Comparison of ENCODE assay signal across 9 mouse cellular contexts in genomic region chr1:176929710-176930109, GRCm38 (mm10).
DNase-seq lines count a peak whose midpoint lies in the region; ATAC-seq lines count a peak whose summit lies in the region.
"Had no signal": no experiment of that assay in that cellular context is flagged by ENCODE, and none has a peak within 500 bp of the region (broad histone marks: within the 10 kb centered on the region; RNA-seq: fewer than 3 reads in every experiment).

No protein-coding gene starts in this region.

- DNase-seq in neural tube, embryonic 11.5 days (ENCODE audit: low spot score), result peak; percentile 35
- no peak for DNase-seq in neural tube, embryonic 10.5 days (ENCODE audit: extremely low spot score, low spot score)
- DNase-seq in layer of hippocampus, postnatal 14 days (ENCODE audit: low spot score in 2 of 2), result peak; percentile 72 to 80
- peak; percentile 17 for DNase-seq in retina, postnatal 7 days (ENCODE audit: low read depth, low spot score)
- DNase-seq in urinary bladder, postnatal 14 days (ENCODE audit: low spot score), result no peak
- no peak for DNase-seq in embryo, embryonic 10 days (ENCODE audit: low spot score)
- DNase-seq in embryo, embryonic 10.5 days (ENCODE audit: low spot score), result no peak

- no peaks in the 10 kb centered on the region for H3K4me1 ChIP-seq in neural tube, embryonic 11.5 days (ENCODE audit: control insufficient read depth, insufficient read depth, low read length)
- peaks cover 38% of the 10 kb centered on the region for H3K4me1 ChIP-seq in forebrain, embryonic 16.5 days (replicated peaks; ENCODE audit: control insufficient read depth, insufficient read depth, low read length)

- no peak overlapping the region for H3K4me3 ChIP-seq in neural tube, embryonic 11.5 days (ENCODE audit: low read depth, low read length)
- H3K4me3 ChIP-seq in forebrain, embryonic 16.5 days (replicated peaks; ENCODE audit: low read length), result no peak overlapping the region

- no peaks in the 10 kb centered on the region for H3K9me3 ChIP-seq in neural tube, embryonic 11.5 days (ENCODE audit: control insufficient read depth, low read length)
- no peaks in the 10 kb centered on the region for H3K9me3 ChIP-seq in forebrain, embryonic 16.5 days (ENCODE audit: control insufficient read depth, low read length)

- ATAC-seq in neural tube, embryonic 11.5 days (ENCODE audit: insufficient read depth, low FRiP score, low TSS enrichment), result peak; percentile 87
- ATAC-seq in forebrain, embryonic 16.5 days, result peak; percentile 64

- H3K9ac ChIP-seq in neural tube, embryonic 11.5 days (ENCODE audit: low read length), result no peak overlapping the region
- peak overlapping the region; percentile 46 for H3K9ac ChIP-seq in forebrain, embryonic 16.5 days (replicated peaks; ENCODE audit: low read depth, low read length)

- 75% methylated on average over 8 of the region's 8 CpGs for WGBS in neural tube, embryonic 11.5 days
- 61% methylated on average over 8 of the region's 8 CpGs for WGBS in forebrain, embryonic 16.5 days

- no peaks in the 10 kb centered on the region for H3K36me3 ChIP-seq in neural tube, embryonic 11.5 days (ENCODE audit: control insufficient read depth, insufficient read depth, low read length)
- H3K36me3 ChIP-seq in forebrain, embryonic 16.5 days (ENCODE audit: control insufficient read depth, insufficient read depth), result no peaks in the 10 kb centered on the region

- no peak overlapping the region for H3K27ac ChIP-seq in neural tube, embryonic 11.5 days (ENCODE audit: low read depth, low read length)
- peak overlapping the region; percentile 97 for H3K27ac ChIP-seq in forebrain, embryonic 16.5 days (ENCODE audit: low read length)
- H3K27ac ChIP-seq: macrophage had no signal

- H3K4me2 ChIP-seq in neural tube, embryonic 11.5 days (ENCODE audit: low read depth), result no peak overlapping the region
- peak overlapping the region; percentile 41 for H3K4me2 ChIP-seq in forebrain, embryonic 16.5 days (ENCODE audit: low read length)

- H3K27me3 ChIP-seq in neural tube, embryonic 11.5 days (ENCODE audit: control insufficient read depth, insufficient read depth, low read length), result no peaks in the 10 kb centered on the region
- no peaks in the 10 kb centered on the region for H3K27me3 ChIP-seq in forebrain, embryonic 16.5 days (replicated peaks; ENCODE audit: control insufficient read depth, insufficient read depth, low read length)

Comparison
In these comparisons a context has a peak if more than half of its experiments do, and no peak if none do; other contexts are left out.
1. DNase-seq: peak in neural tube, embryonic 11.5 days (single experiment), layer of hippocampus, postnatal 14 days (2 of 2) and retina, postnatal 7 days (single experiment); none in neural tube, embryonic 10.5 days (single experiment), urinary bladder, postnatal 14 days (single experiment), embryo, embryonic 10 days (single experiment) and embryo, embryonic 10.5 days (single experiment).